Mouse (Mus musculus) midbrain, embryonic 14.5 days (tissue): Measurements from ENCODE around the gene Foxn1. TPM values are rescaled to one million over a fixed set of nuclear protein-coding genes. Genes with fewer than 3 reads are reported as not detected.

ENCODE experiments used
- ATAC-seq: fragments of 200-750 bp; cut with Nextera tagmentation; 2 replicates; pipeline ENCODE4 v1.8.0; 2017; ENCODE audit warnings: moderate number of reproducible peaks, moderate library complexity; ENCODE audit not compliant: low FRiP score, low TSS enrichment
- DNase-seq: peaks from one replicate; pipeline ENCODE4 v3.0.0-alpha.2; 2015
- H3K27ac ChIP-seq: fragments of 300-500 bp; sonication (generic); replicated peaks from 2 replicates; pipeline ENCODE4 v1.5.1; 2014; ENCODE audit warnings: mild to moderate bottlenecking, low read depth, low read length, moderate library complexity
- H3K27me3 ChIP-seq: fragments of 300-500 bp; sonication (generic); 2 replicates; pipeline ENCODE4 v1.6.1; 2014; ENCODE audit warnings: low read length, control low read depth, mixed read lengths; ENCODE audit not compliant: control insufficient read depth, insufficient read depth
- H3K36me3 ChIP-seq: fragments of 300-500 bp; sonication (generic); 2 replicates; pipeline ENCODE4 v1.6.1; 2014; ENCODE audit warnings: low read length, control low read depth; ENCODE audit not compliant: control insufficient read depth, insufficient read depth
- H3K4me1 ChIP-seq: fragments of 300-500 bp; sonication (generic); 2 replicates; pipeline ENCODE4 v1.6.1; 2014; ENCODE audit warnings: mild to moderate bottlenecking, antibody characterized with exemption, low read length, control low read depth; ENCODE audit not compliant: control insufficient read depth, insufficient read depth
- H3K4me2 ChIP-seq: fragments of 300-500 bp; sonication (generic); 2 replicates; pipeline ENCODE4 v1.6.1; 2014; ENCODE audit warnings: mild to moderate bottlenecking, low read length, moderate library complexity
- H3K4me3 ChIP-seq: fragments of 300-500 bp; sonication (generic); replicated peaks from 2 replicates; pipeline ENCODE4 v1.5.1; 2014; ENCODE audit warnings: low read depth, low read length
- H3K9ac ChIP-seq: fragments of 300-500 bp; sonication (generic); replicated peaks from 2 replicates; pipeline ENCODE4 v1.6.1; 2014; ENCODE audit warnings: mild to moderate bottlenecking, low read length, moderate library complexity
- H3K9me3 ChIP-seq: fragments of 300-500 bp; sonication (generic); 2 replicates; pipeline ENCODE4 v1.6.1; 2016; ENCODE audit warnings: low read length, control low read depth, mixed read lengths; ENCODE audit not compliant: control insufficient read depth
- whole genome bisulfite sequencing: fragments of 180-500 bp; shearing (Covaris S2); extraction: QIAGEN DNeasy Blood & Tissue Kit; methylation state at CpG from one replicate; pipeline ENCODE4 v1.1.7; 2014; 5-methylcytosine and 5-hydroxymethylcytosine counted together
- polyA plus RNA-seq: library from polyadenylated mRNA; unstranded; fragments of >200 nt; fragmentation: Nextera tagmentation; extraction: Ambion mirVana; gene quantifications from 2 replicates; pipeline ENCODE4 v1.2.1, GENCODE M21; 2014

Foxn1 gene
- not detected in 2 replicates for polyA plus RNA-seq

DNA sequence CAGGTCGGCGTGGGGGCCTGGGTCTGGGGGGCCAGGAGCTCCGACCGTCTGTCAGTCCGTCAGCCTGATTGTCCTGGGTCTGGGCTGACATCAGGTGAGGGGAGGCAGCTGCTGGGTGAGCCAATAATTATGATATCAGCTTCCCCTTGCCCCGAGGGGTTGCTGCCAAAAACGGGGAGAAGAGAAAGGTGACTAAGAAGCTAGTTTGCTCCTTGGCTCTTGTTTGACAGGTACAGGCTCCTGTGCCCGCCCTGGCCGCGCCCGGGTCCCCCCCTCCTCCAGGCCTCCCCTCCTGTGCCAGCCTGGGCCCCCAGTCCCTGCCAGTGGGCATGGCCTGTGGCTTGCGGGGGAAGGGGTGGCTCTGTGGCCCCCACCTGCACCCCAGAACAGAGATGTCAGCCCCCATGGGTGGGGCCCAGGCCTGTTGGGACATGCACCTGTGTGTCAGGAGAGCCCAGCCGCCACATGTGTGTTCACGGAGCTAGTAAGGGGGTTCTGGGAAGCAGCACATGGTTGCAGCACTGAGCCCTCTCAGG lies at the start of gene Foxn1:
TSS of gene Foxn1 (minus strand) at position 51 of the 536 bp plus-strand sequence.
- Histone ChIP-seq H3K9me3 (no peaks in the 10 kb centered on the region), H3K9ac (no peak within 1 kb of the TSS), H3K27me3 (no peaks in the 10 kb centered on the region), H3K4me2 (no peak within 1 kb of the TSS), H3K27ac (no peak within 1 kb of the TSS), H3K36me3 (no peaks in the 10 kb centered on the region), H3K4me3 (no peak within 1 kb of the TSS), H3K4me1 (no peaks in the 10 kb centered on the region)
- ATAC-seq (no peak), DNase-seq (no peak)
- 80% methylated on average over 14 of the region's 14 CpGs for WGBS

DNA sequence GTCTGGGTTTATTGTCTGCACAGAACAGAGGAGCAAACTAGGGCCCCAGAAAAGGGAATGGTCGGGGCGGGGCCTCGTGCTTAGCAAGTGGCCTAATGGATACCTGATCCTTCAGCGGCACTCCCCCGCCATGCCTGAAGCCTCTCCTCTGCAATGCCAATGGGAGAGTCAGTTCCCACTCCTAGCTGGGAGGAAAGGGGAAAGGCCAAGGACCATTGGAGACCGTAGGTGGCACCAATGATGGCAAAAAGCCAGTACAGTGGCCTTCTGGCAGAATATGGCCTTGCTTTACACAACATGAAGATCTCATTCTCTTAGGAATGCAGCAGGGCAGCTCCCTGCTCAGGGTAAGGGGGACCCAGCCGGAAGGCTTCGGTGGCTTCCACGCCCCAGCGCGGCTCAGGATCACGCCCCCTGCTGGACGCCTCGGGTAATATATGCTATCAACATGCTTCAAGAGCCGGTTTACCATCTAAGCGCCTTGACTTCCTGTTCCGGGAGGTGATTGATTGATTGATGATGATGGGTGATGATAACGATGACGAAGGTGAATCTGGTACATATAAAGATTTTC lies 49.5 kb upstream of the Foxn1 start:
- no peak overlapping the region for H3K9ac ChIP-seq
- DNase-seq (peak; percentile 47), ATAC-seq (no peak)
- no peaks in the 10 kb centered on the region for H3K36me3 ChIP-seq
- no peaks in the 10 kb centered on the region for H3K9me3 ChIP-seq
- no peak overlapping the region for H3K4me3 ChIP-seq
- H3K27me3 ChIP-seq, result no peaks in the 10 kb centered on the region
- no peaks in the 10 kb centered on the region for H3K4me1 ChIP-seq
- no peak overlapping the region for H3K27ac ChIP-seq
- H3K4me2 ChIP-seq, result no peak overlapping the region
- WGBS, result 8% methylated on average over 19 of the region's 19 CpGs

DNA sequence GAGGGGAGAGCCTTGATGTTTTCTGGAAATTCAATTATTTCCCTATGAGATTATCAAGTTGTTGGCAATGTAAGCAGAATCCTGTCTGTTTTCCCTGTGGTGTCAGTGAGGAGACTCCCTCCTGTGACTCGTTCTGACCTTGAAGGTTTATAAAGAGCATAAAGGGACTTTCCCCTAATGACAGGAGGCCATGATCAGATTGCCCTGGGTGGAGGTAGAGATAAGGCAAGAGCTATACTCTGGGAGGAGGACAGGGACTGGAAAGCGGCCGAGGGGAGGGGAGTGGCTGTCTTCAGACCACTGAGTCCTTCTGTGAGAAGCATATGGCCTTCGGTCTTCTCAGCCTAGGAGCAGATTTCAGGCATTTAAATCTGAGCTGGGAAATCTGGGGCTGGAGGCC lies 47.7 kb upstream of the Foxn1 start:
- no peaks in the 10 kb centered on the region for H3K27me3 ChIP-seq
- no peak overlapping the region for H3K4me3 ChIP-seq
- H3K4me1 ChIP-seq, result no peaks in the 10 kb centered on the region
- H3K27ac ChIP-seq, result no peak overlapping the region
- H3K4me2 ChIP-seq, result no peak overlapping the region
- no peak for ATAC-seq
- H3K36me3 ChIP-seq, result no peaks in the 10 kb centered on the region
- 78% methylated on average over 4 of the region's 4 CpGs for WGBS
- H3K9ac ChIP-seq, result no peak overlapping the region
- H3K9me3 ChIP-seq, result no peaks in the 10 kb centered on the region
- DNase-seq, result no peak

DNA sequence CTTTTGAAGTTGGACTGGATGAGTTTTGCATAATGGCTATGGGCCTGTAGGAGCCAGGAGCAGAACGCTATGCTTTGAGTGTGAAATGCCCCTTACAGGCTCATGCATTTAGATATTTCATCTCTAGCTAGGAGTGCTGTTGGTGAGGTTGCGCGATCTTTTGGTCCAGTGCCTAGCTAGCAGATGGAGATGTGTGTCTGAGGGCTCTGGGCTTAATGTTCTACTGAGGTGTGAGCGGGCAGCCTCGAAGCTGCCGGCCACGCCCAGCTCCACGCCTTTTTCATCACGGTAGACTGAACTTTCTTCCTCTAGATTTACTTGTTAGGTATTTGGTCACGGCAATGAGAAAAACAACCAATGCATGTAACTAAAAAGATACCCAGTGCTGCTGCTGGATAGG lies 44.8 kb upstream of the Foxn1 start:
- Histone ChIP-seq H3K4me3 (no peak overlapping the region), H3K27ac (no peak overlapping the region), H3K27me3 (no peaks in the 10 kb centered on the region), H3K4me1 (no peaks in the 10 kb centered on the region), H3K9me3 (no peaks in the 10 kb centered on the region), H3K9ac (no peak overlapping the region), H3K36me3 (no peaks in the 10 kb centered on the region), H3K4me2 (no peak overlapping the region)
- 93% methylated on average over 10 of the region's 10 CpGs for WGBS
- DNase-seq (no peak), ATAC-seq (no peak)

DNA sequence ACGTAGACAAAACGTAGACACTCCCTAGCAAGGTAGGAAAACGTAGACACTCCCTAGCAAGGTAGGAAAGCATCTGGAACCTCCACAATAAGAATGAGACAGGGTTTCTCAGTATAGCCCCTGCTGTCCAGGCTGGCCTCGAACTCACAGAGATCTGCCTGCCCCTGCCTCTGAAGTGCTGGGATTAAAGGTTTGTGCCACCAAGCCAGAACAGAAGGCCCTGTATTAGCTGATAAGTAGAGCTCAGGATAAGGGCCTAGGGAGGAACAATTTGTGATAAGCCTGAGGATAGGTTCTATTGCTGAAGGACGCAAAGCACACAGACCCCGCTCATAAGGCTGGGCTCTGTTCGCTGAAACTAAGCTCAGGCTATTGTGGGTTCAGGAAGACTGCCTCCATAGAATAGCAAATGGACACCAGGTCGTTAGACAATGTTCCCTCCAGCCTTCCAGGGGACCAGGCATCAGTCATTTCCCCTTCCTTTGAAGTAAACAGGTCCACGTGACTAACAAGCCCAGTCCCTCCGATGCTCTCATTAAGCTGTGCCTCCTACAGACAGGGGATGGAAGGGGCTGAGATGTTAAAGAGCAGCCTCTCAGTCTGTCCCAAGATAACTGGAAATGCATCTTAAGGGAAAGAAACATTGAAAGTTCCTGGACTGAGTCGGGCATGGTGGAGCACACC lies 44.0 kb upstream of the Foxn1 start:
- 54% methylated on average over 11 of the region's 11 CpGs for WGBS
- ATAC-seq (no peak), DNase-seq (no peak)
- H3K4me3 ChIP-seq, result no peak overlapping the region
- no peak overlapping the region for H3K27ac ChIP-seq
- no peaks in the 10 kb centered on the region for H3K4me1 ChIP-seq
- H3K9ac ChIP-seq, result no peak overlapping the region
- H3K4me2 ChIP-seq, result no peak overlapping the region
- no peaks in the 10 kb centered on the region for H3K27me3 ChIP-seq
- H3K36me3 ChIP-seq, result no peaks in the 10 kb centered on the region
- no peaks in the 10 kb centered on the region for H3K9me3 ChIP-seq

DNA sequence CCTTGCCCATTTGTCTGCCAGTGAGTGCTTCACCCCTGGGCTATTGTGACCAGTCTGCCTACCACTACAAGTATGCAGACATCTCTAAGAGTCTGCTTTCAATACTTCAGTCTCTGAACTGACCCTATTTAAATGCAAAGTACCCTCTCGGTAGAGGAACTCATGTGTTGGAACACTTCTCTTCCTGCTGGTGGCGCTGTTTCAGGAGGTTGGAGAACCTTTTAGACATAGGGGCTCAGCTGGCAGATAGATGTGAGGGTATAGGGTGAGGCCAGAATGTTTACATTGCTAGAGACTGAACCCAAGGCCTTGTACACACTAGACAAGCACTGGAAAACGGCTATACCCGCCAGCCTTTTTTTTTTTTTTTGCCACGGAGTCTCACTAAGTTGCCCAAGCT lies 42.0 kb upstream of the Foxn1 start:
- ATAC-seq, result no peak
- H3K9ac ChIP-seq, result no peak overlapping the region
- no peaks in the 10 kb centered on the region for H3K4me1 ChIP-seq
- no peak for DNase-seq
- no peaks in the 10 kb centered on the region for H3K36me3 ChIP-seq
- H3K27me3 ChIP-seq, result no peaks in the 10 kb centered on the region
- H3K9me3 ChIP-seq, result no peaks in the 10 kb centered on the region
- WGBS, result 69% methylated on average over 5 of the region's 5 CpGs
- no peak overlapping the region for H3K4me2 ChIP-seq
- no peak overlapping the region for H3K4me3 ChIP-seq
- no peak overlapping the region for H3K27ac ChIP-seq

DNA sequence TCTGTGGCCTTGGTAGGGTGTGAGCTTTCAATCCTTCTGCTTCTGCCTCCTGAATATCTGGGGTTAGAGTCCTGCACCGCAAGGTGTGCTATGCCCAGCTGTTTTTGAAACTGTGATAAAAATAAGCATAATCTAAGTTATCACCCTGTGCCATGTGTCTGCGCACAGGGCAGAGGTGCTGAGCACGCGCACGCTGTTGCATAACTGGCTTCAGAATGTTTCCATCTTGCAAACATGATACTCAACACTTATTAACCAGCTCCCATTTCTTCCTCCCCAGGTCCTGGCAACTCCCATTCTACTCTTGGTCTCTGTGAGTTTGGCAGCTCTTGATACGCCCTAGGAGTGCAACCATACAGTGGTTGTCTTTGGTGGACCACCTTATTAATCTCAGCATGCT lies 41.3 kb upstream of the Foxn1 start:
- H3K27me3 ChIP-seq, result no peaks in the 10 kb centered on the region
- ATAC-seq (no peak), DNase-seq (no peak)
- 95% methylated on average over 6 of the region's 6 CpGs for WGBS
- no peak overlapping the region for H3K9ac ChIP-seq
- no peaks in the 10 kb centered on the region for H3K36me3 ChIP-seq
- no peaks in the 10 kb centered on the region for H3K9me3 ChIP-seq
- no peak overlapping the region for H3K4me2 ChIP-seq
- H3K4me1 ChIP-seq, result no peaks in the 10 kb centered on the region
- no peak overlapping the region for H3K27ac ChIP-seq
- H3K4me3 ChIP-seq, result no peak overlapping the region

DNA sequence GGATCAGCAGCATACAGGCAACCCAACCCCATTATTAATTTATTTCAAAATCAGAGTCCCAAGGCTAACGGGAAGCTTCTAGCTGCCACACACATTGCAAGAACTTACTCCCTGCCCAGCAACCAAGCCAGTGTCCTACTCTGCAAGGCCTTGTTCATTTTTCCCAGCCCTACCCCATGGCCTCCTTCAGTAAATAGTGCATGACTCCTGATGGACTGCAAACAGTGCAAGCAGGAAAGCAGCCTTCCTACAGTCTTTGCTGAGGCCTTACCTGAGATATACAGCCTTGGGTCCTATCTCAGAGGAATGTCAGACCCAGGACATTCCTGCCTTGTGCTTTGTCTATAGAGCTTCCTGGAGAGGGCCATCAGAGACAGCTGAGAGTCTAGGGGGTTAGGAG lies 39.2 kb upstream of the Foxn1 start:
- WGBS, result 87% methylated on average over 1 of the region's 1 CpGs
- Histone ChIP-seq H3K4me2 (no peak overlapping the region), H3K4me1 (no peaks in the 10 kb centered on the region), H3K9me3 (no peaks in the 10 kb centered on the region), H3K4me3 (no peak overlapping the region), H3K27me3 (no peaks in the 10 kb centered on the region), H3K27ac (no peak overlapping the region), H3K9ac (no peak overlapping the region), H3K36me3 (no peaks in the 10 kb centered on the region)
- ATAC-seq (no peak), DNase-seq (no peak)

DNA sequence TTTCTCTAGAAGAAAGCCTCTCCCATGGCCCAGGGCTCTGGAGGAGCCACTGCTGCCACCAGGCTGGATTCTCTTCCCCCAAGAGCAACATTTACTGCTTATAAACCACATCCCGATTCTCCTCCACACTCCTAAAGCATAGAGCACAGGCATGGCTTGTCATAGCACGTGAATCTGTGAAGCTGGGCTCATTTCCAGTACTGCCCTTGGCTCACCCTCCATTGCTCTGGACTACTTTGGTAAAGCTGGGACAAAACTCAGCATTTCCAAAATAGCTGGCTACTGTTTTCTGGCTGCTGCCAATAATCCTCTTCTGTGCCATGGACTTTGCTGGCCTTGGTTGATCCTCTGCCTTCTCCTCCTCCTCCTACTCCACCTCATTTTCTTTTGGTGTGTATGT lies 38.0 kb upstream of the Foxn1 start:
- DNase-seq (no peak), ATAC-seq (no peak)
- H3K36me3 ChIP-seq, result no peaks in the 10 kb centered on the region
- H3K27me3 ChIP-seq, result no peaks in the 10 kb centered on the region
- 76% methylated on average over 2 of the region's 2 CpGs for WGBS
- H3K9me3 ChIP-seq, result no peaks in the 10 kb centered on the region
- H3K4me3 ChIP-seq, result no peak overlapping the region
- H3K4me2 ChIP-seq, result no peak overlapping the region
- no peak overlapping the region for H3K9ac ChIP-seq
- H3K27ac ChIP-seq, result no peak overlapping the region
- H3K4me1 ChIP-seq, result no peaks in the 10 kb centered on the region
